Mouse (Mus musculus) cerebellum, postnatal 25 days (tissue): ENCODE measurements around the gene Lad1.

Experiments
- DNase-seq, 2 experiments: peaks; one replicate each; pipeline ENCODE4 v3.0.0; 2021; ENCODE audit warnings: mixed read lengths in 2 of 2

The Lad1 gene

DNA sequence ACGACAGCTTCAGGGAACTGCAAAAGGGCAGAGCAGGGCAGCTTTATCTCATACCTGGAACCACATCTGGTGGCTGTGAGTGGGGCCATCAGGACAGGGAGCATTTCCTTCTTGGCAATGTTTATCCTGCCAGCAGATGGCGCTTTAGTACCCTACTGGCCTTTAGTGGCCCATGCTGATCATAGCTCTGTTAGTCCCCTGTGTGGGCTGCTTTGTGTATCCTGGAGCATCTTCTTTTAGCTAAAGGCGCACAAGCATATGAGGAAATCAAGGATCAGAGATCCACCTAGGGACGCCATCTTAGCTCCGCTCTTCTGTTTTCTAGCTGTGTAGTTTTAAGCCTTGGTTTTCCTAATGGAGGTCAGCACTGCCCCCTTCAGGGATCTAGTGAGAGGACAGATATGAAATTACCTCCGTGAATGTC, 28.8 kb downstream of the Lad1 start:
- DNase-seq, result peak in 1 of 2 experiments; percentile 34

DNA sequence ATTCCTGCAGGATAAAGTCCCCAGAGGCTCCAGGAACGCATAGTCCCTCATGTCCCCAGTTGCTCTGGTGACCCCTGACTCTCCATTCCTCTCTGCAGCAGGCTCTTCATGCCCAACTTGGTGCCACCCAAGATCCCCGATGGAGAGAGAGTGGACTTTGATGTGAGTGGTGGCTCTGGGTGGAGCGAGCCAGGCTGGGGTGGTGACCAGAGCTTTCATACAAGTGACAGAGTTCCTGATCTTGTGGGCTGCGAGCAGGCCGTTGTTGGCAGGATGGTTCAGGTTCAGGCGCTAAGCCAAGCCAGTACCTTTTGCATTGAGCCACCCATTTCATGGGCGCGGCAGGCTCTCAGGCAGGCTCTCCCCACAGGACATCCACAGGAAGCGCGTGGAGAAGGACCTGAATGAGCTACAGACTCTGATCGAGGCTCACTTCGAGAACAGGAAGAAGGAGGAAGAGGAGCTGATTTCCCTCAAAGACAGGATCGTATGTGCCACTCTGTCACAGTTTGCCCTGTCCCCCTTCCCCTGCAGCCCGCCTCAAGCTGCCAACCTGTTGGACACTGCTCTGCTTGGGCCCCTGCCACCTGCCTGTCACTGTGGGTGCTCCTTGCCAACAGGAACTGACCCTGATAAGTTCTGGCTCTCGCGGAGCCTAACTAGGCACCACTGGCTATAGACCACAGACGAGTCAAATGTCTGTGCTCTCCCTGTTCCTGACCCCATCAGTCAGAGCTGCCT, 29.4 kb downstream of the Lad1 start:
- DNase-seq, result no peak

DNA sequence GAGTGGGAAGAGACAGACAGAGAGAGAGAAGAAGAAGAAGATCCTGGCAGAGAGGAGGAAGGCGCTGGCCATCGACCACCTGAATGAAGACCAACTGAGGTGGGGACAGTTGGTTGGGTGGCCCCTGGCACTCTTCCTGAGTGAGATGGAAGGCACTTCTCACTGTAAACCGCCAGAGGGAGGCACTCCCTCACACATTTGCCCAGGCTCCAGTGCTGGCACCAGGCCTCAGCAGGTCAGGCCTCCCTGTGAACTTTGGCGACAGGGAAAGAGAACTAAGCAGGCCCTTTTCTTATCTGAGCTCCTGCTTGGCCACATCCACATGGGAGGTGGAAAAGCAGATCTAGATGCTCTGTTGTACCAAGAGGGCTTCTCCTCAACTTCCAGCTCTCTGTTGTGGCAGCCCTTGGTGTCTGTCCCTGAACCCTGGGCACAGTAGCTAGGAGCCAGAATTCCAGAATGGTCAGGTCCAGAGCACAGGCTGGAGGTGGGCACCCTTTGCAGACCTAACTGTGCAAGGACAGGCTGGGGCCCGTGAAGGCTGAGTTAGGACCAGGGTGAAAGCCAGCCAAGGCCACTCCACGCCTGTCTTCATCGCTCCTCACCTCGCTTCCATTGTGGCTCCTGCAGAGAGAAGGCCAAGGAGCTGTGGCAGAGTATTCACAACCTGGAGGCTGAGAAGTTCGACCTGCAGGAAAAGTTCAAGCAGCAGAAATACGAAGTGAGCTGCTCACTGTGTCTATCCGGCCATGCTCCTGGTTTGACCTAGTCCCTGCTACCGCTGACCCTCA, 32.5 kb downstream of the Lad1 start:
- peak in 1 of 2 experiments; percentile 20 for DNase-seq

DNA sequence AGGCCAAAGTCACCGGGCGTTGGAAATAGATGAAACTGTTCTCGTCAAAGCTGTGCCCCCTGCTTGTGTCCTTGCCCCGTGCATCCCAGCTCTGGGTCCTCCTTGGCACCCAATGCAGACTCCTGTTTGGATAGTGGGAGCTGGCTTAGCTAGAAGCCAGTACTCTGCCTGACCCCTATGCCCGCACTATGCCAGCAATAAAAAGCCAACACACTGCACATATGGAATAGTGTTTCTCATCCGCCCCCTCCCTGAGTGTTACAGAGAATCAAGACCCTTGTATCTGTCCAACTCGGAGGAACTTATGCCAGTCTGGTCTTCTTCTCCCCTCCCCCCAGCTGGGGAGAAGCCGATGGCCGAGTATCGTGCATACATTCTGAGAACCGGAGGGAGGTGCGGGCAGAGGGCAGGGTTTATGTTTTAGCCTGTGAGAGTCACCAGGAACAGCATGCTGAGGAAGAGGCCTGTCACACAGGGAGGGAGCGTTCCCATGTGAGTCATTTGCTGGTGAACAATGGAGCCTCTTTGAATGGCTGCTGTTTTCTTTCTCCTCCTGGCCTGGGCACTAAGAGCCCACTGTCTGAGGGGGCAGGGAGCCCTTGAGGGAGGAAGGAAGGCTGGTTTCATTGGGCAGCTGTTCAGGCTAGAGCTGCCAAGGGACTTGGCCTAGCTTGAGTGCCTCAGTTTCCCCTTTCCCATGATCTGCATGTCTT, 33.8 kb downstream of the Lad1 start:
- no peak for DNase-seq

DNA sequence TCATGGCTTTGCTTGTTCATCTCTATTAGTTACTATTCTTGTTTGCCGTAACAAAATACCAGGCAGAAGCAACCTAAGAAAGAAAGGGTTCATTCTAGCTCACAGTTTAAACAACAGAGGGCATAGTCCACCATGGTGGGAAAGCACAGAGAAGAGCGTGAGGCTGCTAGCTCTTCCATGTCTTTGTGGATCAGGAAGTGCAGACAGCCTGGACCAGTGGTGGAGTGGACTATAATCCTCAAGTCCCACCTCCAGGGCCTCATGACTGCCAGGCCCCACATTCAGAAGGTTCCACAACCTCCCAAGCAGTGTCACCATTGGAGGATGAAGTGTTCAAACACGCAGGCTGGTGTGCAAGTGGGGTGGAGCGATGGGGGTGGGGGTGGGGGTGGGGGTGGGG, 34.8 kb downstream of the Lad1 start:
- no peak for DNase-seq

DNA sequence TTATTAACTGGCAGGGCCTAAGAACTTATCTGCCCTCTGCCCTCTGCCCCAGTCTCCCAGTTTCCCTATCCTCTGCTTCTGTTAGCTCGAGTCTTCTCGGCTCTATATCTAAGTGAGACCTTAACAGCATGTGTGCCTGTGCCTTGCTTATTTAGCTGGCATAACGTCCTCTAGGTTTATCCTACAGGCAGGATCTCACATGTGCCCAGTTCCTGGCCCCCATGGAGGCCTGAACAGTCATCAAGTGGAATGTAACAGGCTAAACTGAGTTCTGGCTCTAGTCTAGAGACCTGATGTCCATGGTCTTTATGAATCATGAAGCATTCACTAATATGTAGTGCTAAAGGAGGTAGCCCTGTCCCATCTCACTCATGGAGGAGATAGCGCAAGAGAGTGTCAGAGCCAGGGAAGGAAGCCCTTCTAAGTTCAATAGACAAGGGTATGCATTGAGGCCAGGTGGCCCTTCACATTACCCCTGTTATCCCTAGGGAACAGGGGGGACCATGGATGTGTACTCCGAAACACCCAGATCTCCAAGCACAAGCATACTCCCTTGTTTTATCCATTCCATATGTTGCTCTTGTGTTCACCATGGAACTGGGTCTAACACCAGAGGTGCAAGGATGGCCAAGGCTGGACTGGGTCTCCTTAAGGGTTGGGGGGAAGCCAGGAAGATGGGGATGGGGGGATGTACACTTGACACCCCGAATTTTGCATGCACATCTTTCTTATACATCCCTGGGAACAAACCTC, 36.4 kb downstream of the Lad1 start:
- DNase-seq, result no peak

DNA sequence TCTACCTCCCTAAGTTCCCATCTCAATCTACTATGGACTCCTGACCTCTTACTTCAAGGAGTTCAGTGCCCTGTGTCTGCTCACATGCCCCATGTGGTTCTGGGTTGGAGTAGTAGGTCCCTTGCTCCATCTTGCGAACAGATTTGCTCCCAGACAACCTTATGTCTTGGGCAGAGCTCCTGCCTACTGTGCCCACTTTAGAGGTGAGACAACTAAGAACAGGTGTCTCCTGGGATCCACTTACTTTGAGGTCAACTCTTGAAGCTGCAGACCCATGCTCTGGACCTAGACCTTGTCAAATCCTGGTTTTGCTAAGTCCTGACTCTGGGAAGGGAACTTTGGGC, 36.9 kb downstream of the Lad1 start:
- no peak for DNase-seq

DNA sequence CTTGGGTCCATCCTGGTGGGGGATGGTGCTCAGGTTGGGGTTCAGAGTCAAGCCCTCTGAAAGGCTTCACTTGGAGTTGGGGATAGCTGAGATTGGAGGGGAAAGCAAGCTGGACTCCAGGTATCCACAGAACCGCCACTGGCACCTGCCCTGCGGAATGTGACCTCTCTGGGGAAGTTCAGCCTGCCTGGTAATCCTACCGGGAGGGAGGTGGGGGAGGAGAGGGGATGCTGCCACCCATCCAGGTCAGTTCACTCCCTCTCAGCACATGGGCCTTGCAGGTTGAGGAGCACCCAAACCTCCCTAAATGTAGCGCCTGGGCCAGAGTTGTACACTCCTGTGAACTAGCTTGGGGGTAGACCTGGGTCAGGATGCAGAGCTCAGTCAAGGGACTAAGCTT, 37.7 kb downstream of the Lad1 start:
- DNase-seq, result no peak

DNA sequence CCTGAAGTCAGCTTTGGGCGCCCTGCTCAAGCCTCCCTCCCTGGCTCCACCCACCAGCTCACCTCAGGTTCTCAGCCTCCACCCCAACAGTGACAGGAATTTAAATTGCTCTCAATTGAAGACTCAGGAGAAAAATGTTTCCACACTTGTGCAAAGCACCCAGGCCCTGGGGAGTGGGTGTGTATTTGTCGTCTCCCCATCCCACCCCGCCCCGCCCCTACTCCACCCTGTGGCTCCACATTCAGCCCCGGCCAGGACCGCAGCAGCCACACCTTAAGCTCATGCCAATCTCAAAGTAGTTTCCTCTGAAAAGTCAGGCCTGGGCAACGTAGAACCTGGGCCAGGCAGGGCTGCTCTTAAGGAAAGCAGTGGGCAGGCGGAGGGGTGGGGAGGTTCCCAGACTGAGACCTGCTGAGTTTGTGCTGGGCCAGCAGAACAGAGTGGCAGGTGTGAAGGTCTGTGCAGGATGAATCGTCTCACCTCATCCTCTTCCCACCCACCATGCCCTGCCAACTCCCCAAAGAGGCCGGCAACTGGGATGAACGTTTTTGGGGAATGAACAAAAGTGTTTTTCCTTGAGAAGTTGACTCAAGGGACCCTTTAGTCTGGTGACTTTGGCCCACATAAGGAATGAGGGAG, 38.9 kb downstream of the Lad1 start:
- no peak for DNase-seq

DNA sequence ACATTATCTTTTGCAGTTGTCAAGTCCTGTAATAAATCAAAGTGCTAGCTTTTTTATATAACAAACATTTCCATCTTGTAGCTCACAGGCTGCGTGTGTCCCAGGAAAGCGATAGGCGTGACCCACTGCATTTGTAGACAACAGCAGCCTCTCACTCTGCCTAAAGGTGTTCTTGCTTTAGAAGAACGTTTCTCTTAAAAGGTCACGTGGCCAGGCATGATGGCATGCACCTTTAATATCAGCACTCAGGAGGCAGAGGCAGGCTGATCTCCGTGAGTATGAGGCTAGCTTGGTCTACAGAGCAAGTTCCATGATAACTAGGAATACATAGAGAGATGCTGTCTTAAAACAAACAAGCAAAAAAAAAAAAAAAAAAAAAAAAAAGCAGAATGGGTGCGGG, 40.1 kb downstream of the Lad1 start:
- DNase-seq, result no peak

DNA sequence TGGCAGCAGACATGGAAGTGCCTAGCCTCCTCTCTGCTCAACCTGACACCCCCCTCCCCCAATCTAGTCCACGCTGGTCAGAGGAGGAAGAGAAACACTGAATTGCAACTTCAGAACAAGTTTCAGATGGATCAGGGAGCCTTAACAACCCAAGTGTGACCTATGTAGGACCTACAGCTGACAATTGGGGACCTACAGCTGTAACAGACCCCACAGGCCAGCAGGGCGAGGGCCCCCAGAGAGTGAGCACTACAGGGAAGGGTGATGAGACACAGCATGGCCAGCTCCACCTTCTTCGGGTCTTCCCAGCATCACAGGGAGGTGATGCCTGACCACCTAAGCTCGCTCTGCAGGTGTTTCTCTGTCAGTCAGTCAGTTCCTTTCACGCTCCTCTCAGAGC, 42.7 kb downstream of the Lad1 start:
- no peak for DNase-seq

DNA sequence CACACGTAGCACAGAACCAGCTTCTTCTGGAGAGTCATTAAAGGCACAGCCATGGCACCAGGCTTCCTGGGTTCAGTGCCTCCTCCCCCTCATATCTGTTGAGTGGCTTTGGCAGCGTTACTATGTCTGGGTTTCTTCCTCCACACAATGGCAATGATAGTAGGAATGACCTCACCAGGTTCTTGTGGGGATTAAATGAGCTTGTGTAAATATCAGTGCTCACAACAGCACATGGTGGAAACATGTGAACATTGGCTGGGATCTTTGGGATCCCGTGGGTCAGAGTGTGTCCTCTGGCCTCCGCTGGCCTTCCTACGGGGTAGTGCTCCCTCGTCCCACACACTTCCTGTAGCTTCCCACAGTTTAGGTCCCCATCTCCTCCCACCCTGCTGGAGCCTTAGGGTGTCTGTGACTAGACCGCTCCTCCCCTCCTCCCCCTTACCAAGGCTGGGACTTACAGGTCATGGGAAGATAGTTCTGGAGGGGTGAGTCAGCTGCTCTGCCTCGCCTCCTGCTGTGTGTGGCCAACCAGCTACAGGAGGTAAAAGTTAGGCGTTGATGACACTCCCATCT, 43.7 kb downstream of the Lad1 start:
- no peak for DNase-seq

DNA sequence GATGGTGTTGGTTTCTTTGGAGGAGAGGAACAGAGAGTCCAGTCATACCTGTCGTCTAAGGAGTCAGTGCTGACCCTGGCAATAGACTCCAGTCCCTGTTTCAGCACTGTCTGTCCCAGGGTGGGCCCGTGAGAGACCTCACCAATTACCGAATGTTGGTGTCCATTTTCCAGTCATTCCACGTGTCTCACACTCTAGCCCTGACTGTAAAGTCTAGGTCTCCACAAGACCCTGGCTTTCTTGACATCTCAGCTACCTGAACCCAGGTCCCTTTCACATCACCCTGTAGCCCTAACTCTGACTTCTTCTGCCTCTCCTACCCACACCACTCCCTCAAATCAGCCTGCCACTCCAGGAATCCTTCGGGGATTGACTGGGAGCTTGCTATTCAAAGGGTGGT, 44.2 kb downstream of the Lad1 start:
- DNase-seq, result no peak

DNA sequence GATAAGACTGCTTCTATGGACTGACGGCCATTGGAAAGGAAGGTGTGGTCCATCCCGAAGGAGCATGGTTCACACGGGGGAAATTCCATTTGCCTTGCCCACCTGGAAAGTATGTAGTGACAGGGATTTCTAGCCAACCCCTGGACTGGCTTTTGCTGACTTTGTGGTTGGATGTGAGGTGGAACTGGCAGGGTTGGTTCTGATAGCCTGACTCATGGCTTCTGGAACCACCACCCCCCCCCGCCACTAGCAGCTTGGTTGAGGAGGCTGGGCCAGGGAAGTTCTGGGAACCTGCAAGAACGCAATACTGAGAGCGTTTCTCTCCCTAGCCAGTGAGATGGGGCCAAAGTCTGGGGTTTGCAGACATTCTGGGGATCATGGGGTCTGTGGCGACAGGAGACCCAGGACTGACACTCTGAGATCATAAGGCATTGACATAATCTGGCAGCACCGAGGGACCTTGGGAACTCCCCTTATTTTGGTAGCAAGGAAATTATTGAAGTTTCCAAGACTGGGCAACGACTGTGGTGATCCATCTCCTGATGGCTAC, 45.5 kb downstream of the Lad1 start:
- DNase-seq, result no peak

DNA sequence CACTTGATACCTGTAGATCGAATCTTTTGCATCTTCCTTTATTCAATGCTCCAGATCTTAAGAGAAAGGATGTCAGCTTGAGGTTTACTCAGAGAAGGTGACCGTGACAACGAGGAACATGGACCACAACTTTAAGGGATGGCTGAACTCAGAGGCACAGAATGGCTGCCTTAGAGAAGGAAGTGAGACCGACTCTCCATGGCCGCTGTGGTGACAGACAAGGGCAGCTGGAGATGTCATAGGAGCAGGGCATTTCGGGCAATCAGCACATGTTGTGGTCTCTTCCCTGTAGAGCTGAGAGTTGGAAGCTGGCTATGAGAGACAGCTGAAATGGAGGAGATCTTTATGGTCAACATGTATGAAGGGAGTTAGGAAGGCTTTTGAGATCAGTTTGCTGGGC, 46.4 kb downstream of the Lad1 start:
- no peak for DNase-seq

DNA sequence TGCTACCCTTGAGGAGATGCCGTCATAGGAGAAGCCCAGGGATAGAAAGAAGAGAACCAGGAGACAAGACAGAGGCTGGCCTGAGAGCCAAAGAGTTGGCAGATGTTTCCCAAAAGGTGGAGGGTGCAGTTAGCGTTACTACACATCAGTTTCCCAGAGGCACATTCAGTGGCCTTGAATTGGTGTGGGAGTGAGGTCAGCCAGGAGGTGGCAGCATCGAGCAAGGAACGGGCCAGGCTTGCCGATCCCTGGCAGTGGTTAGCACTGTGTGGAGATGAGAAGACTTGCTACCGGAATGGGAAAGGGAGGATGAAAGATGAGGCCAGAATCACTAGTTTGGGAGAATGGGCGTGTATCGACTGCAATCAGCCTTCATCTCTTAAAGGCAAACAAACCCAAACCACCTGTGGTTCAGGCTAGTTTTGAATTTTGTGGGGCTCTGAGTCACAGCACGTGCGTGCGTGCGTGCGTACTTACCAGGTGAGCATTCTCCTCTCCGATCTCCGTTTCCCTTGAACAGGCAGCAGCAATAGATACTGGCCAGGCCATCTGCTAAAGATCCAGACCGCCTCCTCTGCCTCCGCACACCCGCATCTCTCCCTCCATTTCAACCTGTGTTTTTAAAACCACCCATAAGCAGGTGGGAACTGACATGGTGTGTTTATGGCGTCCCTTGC, 47.3 kb downstream of the Lad1 start:
- DNase-seq, result peak; percentile 91 to 94

DNA sequence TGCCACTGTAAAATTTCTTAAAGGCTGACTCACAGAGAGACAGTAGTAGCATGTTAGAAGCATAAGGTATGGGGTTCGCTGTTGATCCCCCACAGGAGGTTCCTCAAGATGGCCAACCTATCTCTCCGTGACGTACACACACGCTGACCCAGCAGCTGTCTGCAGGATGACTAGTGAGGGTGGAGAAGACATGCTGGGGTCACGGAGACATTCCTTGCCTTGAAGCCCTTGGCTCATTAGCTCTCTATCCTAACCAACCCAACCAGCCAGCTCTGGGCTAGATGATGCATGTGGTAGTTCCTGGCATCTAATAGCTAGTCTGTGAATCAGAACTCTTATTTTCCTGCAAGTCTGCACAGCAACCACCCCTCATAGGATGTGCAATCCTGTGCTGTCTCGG, 50.2 kb downstream of the Lad1 start:
- DNase-seq, result no peak

DNA sequence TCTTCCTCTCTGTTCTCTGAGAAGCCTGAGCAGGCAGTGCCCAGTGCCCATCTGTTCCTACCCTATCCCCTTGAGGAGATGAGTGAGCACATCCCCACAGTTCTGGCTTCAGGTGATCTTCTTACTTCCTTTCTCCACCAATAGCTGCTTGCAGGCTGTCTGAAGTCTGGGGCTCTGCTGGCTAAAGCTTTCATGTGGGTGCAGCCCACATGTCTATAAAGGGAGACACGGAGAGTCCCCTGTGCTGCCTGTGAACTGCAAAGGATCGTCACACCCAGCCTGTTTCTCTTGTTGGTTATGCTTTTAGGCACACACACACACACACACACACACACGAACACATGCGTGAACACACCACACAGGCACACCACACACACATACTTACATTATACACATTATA, 54.6 kb downstream of the Lad1 start:
- DNase-seq, result no peak

DNA sequence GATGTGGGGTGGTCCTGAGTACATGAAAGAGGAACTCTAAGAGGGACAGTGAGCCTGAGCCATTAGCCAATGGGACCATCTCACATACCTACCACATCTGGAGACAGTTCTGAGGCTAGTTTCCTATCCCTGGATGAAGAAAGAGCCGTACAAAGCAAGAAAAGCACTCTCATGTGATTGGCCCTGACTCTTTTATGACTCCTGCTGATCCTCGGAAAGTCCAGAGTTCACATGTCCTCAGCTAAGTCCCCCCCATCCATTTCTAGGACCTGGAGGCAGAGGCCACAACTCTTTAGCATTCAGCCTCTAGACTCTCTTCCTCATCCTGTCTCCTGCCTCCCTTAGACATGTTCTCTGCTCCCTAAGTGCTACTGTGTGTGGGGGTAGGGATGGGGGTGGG, 58.9 kb downstream of the Lad1 start:
- DNase-seq, result no peak

DNA sequence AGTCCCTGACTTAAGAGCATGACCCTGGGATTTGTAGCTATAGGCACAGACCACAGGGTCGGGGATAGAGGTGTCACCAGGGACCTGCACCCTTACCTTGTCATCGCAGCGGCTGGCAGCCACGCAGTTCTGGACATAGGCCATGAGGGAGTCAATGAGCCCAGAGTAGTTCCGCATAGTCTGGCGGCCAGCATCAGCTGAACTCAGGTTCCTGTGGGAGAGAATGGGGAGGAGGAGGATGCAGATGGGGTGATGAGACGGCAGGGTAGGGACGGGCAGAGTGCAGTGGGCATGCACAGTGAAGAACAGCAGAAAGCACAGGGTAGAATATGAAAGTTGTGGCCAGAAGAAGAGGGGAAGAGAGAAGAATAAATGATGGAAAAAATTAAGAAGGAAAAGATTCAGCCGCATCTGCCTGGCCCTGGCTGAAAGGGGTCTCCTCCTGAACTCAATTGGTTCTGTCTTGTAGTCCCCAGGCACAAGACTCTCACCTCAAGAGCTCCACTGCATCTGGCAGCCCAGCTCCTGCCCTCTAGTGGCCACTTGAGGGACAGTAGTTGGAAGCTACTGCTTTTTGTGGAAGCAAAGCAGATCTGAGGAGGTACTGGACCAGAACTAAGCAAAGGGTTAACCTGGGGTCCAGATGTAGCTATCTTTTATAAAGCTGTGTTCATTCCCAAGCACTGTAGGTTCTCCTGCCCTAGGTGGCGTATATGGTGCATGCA, 64.1 kb downstream of the Lad1 start:
- DNase-seq, result peak; percentile 51 to 77
